Mouse (Mus musculus) layer of hippocampus, adult 18-20 months (tissue): ENCODE measurements around the gene Prkce. TPM values are rescaled to one million over a fixed set of nuclear protein-coding genes. Genes with fewer than 3 reads are reported as not detected.

Source experiments
- DNase-seq, 2 experiments: peaks; one replicate each; pipeline ENCODE4 v3.0.0; 2022; ENCODE audit warnings: low spot score in 2 of 2
- total RNA-seq, 2 experiments: library from RNA; stranded (reverse); gene quantifications; 2 replicates each; pipeline ENCODE4 v1.2.3; 2021

Gene Prkce
- total RNA-seq, 2 experiments from 2014 or later = 388 to 410 TPM

DNA sequence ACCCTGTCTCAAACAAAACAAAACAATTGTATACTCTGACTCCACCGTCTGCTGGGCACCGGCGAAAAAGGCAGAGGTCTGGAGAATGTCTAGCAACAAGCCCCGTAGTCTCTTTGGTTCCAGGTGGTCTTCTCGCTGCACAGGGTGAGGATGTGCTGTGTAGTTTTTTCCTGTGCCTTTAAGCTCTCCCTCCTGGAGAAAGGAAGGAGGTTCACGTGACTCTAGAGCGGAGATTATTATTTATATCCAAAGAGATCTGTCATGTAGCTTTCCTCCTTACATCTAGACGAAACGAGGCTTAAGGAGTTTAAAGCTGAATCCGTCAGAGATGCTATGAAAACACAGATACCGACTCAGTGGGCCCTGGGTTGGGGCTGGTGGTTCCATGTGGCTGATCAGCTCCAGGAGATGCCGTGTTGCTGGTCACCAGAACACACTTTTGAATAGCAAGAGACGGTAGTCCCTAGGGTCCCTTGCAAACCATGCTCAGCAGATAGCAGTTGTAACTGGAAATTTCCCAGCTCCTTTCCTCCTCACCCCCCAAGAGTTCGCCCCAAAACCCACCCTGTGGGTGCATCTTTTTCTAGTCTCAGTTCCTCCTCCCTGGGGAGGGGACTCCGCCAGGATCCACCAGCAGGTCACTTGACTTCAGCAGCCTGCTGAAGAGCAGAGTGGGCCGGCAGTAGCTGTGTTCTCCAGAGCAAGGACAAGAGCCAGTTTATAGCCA, 196.9 kb downstream of the Prkce start:
- no peak for DNase-seq

DNA sequence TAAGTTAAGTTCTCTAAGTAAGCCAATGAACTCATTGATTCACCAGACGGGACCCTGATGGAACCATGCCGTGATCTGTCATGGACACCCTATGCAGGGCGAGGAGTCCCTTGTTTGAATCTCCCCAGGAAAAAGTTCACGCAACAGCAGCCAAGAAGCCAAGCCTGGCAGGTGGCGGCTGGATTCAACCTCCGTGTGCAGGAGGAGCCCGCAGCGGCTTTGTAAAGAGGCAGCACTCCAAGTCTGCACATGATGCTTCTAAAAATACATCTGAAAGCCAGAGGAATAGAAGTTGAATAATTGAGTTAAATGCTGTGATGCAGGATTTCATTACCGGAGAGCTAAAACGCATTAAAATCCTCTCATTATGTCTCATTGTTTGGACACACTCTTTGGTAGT, 199.3 kb downstream of the Prkce start:
- peak in 1 of 2 experiments; percentile 67 for DNase-seq

DNA sequence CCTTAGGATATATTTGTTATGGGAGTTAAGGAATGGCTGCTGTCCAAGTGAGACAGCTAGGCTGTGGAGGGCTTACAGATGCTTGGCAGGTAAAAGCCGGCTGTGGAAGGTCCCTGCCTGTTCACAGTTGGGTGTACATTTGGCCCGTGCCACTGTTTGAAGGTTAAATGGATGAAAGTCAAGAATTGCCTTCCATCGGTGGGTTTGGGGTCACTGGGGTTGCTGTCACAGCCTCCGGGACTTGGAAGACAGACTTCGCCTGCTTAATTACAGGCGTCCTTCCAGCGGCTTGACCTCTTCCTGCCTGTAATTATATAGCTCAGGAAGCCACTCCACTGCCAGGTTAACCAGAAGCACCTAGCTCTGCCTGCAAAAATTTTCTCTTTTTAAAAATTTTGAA, 200.1 kb downstream of the Prkce start:
- DNase-seq = no peak

DNA sequence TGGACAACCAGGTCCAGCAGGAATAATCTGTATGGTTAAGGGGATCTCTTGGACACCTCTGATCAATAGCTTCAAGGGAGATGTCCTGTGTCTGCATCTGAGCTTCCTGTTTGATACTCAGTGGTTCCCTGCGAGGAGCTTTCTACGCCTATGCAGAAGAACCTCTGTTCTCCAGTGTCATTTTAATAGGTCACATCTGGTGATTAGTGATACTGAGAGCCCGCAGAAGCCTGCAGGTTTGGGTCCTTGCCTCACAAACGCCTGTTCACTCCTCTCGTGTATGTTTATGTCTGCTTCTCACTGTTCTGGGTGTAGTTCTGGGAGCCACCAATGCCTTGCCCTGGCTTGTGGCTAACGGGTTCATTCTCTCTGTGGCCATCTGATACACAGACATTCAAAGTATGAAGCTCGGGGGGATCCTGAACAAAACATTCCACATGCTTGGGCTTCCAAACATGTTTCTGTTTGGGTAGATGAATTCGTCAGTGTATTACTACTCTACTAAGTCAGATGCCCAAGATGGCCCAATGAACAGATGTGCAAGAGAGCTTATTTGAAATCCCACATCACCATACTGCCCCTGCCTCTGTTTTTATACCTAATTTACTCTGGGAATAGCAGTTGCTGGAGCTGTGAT, 202.6 kb downstream of the Prkce start:
- no peak for DNase-seq

DNA sequence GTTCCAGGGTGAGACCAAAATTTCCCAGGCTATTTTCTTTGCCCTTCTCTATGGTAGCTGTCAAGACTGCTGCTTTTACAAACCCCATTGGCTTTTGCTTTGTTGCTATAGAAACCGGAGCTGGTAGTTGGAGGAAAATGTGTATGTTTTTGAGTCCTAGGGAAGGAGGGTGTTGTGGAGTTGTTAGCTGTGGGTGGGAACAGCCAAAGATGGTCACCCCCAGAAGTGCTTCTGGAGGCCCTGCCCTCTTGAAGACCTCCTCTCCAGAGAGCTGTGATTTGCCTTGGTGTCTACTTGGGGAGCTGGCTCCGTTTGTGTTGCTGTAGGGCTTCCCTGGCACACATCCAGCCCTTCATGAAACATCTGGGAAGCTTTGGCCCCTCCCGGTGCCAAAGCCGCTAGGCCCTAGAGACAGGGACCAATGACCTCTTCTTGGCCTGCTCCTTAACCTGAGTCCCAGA, 203.5 kb downstream of the Prkce start:
- DNase-seq = no peak

DNA sequence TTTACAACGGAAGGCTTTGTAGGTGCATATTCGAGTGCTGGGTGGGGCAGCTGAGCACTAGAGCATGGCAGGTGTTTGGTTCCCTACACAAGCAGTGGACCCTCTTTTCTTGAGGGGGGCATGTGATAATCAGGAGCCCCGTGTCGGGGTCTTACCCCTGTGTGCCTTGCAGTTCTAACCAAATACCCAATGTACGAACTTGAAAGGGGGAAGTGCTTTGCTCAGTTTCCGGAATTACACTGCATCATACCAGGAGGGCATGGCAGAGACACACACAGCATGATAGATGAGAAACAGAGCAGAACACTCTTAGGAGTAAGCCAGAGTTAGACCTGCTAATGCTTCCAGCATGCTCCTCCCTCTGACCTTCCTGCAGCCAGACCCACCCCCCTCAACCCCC, 208.8 kb downstream of the Prkce start:
- no peak for DNase-seq

DNA sequence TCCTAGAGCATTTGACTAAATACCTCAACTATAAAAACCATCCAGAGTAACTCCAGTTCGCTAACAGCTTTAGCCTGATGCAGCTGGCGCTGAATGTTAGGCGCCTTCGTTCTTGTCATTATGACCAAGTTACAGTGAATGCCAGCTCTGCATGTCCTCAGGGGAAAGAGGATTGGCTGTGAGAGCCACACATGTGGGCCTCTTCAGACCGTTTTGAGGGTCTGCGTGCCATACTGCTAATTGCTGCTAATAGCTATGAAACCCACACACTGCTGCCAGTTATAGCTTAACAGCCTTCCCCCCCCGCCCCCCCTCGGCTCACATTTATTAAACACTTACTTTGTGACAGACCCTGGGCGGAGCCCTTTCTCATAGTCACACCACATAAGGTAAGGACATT, 210.3 kb downstream of the Prkce start:
- DNase-seq = no peak

DNA sequence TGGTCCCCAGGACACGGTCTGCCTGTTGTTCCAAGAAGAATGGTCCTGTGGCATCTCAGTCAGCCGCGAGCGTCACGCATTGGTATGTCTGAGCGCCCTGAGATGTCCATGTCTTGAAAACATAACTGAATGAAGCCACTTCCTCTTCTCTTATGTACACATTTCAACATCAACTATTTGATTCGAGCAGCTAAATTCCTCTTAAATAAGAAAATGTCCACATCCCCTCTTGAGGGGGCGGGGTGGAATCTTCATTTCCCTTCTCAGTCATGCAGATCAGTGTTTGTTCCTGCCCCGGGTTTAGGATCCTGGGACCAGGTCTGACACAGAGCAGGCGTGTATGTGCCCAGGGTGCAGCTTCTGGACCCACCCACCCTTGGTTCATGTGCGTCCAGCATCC, 211.0 kb downstream of the Prkce start:
- no peak for DNase-seq

DNA sequence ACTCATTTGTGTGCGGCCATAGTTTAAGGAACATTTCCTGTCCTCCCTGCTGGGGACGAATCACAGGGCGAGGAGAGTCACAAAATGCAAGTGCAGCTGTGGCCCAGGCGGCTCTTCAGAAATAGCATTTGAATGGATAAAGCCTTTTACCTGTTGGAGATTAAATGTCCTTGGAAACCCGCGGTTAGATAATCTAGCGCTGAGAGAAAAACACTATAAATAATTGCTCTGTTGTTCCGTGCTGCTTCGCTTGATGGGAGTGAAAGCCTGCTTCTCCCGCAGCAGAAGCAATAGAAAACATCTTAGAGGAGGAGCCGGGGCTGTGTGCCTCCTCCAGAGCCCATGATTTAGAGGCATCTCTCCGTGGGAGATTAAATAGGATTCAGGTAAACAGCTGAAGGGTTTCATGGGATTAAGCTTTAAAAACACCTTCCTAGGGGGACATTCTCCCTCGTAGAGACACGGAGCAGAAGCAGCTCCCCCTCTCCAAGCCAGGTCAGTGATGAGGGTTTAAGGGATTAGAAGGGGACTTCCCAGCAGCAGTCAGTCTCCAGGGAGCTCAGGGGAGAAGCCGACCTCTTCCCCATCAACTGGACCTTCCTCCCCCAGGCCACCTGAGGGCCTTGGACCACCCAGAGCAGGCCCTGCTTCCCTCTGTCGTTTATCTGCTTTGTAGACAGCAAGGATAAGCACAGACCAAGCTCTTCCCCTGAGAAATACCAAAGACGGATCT, 212.0 kb downstream of the Prkce start:
- no peak for DNase-seq

DNA sequence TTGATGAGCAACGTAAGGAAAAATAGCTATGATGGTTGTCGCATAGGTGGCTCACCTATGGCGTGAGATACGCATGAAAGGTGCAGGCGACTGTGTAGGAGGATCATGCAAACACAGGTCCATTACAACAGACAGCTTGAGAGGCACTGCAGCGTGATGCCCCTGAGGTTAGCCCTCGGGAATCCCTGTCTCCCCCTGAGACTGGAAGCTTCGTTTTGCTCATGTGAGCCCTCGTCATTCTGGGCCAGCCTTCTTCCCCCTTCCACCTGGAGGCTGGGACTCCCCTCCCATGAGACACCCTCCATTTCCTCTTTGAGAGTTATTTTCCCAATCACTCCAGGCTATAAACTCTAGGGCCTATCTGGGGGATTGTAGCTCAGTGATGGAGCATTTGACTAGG, 213.9 kb downstream of the Prkce start:
- no peak for DNase-seq

DNA sequence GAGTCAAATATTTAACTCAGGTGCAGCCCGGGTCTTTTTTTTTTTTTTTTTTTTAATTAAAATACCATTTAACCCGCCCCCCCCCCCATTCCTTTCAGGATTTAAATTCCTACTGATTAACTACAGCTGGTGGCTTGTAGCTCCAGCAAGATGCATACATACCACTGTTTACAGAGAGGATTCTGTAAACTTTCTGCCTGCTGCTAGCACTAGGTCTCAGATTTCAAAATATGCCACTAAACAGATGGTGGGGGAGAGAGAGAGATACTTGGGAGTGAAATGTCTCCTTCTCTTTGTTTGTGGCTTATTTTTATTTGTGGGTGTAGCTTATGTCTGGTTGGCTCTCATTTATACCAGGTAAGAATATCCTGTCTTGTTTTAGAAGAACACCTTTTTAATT, 215.3 kb downstream of the Prkce start:
- no peak for DNase-seq

DNA sequence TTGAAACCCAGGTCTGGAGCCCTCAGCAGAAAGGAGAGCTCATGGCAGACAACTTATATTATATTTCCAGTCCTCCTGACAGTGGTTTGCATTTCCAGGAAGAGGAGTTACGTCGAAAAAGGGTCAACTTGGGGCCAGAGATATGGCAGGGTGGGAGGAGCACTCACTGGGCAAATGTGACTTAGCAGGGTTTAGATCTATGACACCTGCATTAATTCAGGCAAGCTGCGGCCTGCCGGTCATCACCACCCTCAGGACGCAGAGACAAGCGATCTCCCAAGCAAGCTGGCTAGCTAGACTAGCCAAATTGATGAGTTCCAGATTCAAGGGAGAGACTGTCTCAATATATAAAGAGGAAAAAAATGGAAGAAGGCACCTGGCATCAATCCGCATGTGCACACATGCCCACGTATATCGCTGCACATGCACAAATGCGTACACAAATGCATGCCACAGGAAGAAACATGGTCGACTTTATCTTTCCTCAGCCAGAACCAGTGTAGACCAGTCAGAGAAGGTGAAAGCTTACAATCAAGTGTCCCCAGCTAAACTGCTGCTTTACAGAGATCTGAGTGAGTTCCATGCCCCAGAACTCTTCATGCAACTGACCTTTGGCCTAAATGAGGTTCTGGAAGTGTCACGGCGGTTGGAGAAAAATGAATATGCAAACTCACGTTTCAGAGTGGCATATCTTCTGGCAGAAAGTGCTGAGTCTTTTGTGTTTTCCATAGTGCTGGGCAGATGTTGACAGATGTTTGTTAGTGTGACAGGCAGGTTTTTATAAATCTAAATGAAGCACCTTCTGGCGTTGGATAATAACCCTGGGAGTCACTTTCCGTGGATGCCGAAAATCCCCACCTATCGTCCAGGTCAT, 216.4 kb downstream of the Prkce start:
- DNase-seq = no peak

DNA sequence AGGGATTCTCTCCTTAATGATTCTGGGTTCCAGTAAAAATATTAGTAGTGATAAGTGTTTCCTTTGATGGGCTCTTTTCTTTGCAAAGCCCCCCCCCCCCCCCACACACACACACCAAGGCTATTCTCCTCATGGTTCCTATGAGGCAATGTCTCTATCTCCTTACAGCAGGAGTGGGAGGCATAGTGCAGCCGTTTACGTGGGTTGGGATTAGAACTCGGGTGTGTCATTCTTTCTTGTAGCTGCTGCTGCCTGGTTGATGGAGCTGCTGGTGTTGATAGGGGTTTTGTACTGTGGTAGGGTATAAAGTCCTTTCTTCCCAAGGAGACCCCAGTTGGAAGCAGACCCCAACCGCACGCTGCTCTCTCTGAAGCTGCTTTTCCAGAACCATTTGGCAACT, 224.9 kb downstream of the Prkce start:
- DNase-seq = no peak

DNA sequence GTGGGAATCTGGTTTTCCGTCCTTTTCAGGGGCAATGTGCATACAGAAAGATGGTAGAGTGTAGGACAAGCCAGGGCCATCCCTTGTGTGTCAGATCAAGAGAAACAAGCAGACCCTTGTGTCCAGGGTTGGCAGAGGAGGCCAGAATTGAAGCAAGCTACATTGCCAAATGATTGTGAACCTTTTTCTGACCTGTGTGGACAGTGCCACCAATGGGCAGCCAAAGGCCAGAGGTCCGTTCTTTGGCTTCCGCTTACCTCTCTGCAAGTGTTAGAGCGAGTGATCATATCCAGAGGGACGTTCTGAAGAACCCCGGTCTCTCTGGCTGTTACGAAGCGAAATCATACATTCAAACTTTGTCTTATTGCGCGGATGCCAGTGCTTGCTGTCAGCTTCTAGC, 225.6 kb downstream of the Prkce start:
- no peak for DNase-seq

DNA sequence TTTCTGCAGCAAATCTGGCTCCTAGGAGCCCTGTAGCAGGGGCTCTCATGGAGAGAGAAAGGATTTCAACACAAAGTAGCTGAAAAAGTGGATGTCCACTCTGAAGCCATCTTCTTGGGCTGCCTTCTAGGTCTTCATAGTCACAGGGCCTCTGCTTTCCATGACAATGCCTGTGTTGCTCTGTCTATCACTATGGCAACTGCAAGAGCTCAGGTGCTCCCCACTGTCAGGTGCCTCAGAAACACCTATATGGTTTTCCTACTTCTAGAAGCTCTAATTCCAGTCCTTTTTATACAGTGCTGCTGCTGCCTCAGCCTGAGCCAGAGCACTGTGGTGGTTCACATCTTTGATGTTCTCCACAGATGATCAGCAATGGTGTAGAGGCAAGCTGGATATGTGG, 229.5 kb downstream of the Prkce start:
- no peak for DNase-seq

DNA sequence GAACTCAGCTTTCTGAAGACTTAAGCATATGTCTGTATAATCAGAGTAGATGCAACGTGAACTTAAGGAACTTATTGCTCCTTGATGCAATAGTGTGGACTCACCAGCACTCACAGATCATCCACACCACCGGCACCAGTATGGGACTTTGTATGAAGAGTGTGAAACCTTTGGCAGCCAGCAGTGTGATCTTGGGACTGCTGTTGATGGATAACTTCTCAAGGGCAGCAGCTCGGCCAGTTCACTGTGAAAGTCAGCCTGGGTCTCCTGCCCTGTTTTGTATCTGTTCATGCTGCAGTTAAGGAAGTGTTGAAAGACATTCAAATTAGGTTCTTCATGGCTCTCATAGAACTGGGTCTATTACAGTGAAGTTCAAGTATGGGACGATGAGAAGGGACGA, 230.1 kb downstream of the Prkce start:
- no peak for DNase-seq

DNA sequence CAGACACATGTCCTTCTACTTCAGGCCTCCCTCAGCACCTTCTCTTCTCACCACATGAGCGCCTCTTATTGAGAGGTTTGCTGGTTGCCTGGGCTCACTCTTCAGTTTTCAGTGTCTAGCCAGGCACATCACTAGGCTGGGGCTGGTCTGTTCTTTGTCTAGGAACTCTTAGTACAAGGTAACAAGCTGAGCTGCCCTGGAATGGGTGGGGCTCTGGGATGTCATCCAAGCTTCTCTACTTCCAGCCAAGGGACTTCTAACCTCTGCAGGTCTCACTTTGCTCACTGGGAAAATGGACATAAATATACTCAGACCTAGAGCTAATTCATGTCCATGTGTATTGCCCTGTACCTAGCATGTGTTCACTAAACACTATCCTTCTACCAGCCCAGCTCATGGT, 230.6 kb downstream of the Prkce start:
- DNase-seq = no peak

DNA sequence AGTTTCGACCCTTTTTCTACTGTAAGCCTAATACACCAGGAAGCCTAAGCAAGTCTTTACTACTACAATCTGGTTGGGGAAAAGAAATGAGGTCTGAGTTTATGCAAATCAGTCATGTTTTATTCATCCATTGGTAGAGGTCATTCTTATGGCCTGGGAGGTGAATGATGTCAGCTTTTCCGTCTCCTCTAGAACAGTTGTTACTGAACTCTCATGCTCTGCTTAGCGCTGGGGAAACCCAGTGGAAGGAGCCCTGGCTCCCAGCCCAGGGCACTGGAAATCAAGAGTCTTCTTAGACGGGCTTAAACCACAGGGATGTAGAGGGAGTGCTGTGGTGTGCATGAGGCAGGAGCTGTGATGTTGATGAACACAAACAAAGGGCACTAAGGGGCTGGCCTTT, 232.4 kb downstream of the Prkce start:
- no peak for DNase-seq

DNA sequence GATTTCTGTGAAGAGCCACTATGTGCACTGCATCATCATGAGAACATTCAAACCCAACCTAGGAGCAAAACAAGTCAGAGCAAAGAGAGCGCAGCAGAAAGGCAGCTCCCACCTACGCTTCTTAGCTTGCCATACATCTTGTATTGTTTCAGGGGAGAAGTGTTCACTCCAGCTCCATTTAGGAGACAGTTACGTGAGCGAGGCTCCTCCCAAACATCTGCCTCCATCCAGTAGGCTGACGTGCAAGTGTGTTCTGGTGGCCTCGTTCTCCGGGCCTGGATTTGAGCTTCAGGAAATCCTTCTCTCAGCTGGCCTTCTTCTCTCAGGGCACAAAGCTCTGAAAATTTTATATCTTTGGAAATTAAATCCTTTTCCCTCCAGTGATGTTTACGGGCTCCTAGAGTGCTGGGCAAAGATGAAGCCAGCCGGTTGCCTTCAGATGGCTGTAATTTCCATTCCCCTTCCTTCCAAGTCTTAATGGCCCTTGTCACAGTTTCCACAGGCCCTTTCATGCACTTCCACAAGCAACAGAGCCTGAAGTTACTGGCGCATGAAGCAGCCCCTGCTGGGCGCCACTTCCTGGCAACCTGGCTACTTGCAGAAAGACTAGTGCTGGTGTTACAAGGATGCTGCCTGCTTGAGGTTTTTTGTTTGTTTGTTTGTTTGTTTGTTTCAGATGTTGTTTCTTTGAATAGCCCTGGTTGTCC, 237.4 kb downstream of the Prkce start:
- DNase-seq = peak in 1 of 2 experiments; percentile 58

DNA sequence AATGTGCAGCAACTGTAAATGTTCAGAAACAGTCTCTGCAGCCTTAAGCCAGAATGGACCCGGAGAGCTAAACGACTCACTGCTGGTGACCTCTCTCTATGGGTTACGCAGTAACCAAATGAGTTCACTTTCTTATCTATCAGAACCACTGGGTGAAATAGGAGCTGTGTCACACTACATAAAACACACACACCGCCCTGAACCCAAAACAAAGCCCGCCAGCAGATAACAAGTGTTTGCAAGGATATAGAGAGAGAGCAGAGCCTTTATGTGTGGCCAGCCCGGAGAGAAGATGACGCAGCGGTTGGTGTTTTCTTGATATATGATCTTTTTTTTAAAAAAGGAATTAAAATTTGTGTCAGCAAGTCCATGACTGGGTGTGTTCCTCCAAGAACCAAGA, 238.1 kb downstream of the Prkce start:
- no peak for DNase-seq
